Mouse (Mus musculus) left cerebral cortex, postnatal 14 days (tissue): ENCODE data around the gene Tnfaip3. TPM values are rescaled to one million over a fixed set of nuclear protein-coding genes. Genes with fewer than 3 reads are reported as not detected.
A peak's percentile ranks its signal among the peaks of the same experiment; 100 is the strongest.

Experiments
- DNase-seq, 2 experiments: peaks; one replicate each; pipeline ENCODE4 v3.0.0; 2021 to 2022; ENCODE audit warnings: low spot score in 2 of 2, mixed read lengths in 1 of 2
- intact Hi-C: fragments of 180-260 bp; cut with DNase I; formaldehyde crosslinking; loops from one replicate; pipeline ENCODE4 v1.15.1; 2025
- total RNA-seq, 2 experiments: library from RNA; stranded (reverse); gene quantifications; 2 replicates each; pipeline ENCODE4 v1.2.3; 2021

Gene Tnfaip3
- total RNA-seq, 2 experiments from 2014 or later, result 3.4 to 4.1 TPM

DNA sequence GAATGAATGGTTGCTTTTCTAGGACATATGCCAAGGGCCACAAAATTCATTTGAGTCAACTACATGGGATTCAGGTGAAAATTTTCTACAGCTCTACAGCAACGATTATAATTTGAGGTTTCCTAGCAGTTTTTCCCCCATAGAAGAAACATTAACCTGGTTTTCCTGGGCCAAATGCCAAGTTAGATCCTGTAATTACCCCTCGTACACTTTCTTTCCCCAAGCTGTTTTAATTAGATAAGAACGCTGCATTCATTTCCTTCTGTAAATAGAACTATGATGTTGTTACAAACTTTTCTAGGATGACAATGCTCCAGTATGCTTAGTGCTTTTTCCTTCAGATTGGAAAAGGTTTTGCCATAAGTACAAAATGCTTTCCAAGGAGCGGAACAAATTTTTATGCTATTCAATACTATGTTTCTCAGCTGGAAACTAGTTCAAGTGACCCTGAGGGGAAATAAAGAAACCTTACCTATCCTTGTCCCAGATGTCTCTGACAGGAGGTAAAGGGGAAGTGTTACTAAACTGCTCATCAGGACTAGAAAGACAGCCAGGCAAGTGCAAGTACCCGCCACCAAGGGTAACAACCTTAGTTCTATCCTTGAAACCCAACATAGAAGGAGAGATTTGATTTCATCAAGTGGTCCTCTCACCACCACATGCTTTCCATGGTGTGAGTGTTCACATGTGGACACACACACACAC, 8.3 kb upstream of the Tnfaip3 start:
- no peak for DNase-seq

GRCm38 (mm10) chr10:19022272-19022671, 6.8 kb upstream of the Tnfaip3 start:
- intact Hi-C loops, result no loop called here
- DNase-seq, result no peak

More for the DNA sequence above, 8.3 kb upstream of the Tnfaip3 start:
- intact Hi-C loops, result no loop called here

DNA sequence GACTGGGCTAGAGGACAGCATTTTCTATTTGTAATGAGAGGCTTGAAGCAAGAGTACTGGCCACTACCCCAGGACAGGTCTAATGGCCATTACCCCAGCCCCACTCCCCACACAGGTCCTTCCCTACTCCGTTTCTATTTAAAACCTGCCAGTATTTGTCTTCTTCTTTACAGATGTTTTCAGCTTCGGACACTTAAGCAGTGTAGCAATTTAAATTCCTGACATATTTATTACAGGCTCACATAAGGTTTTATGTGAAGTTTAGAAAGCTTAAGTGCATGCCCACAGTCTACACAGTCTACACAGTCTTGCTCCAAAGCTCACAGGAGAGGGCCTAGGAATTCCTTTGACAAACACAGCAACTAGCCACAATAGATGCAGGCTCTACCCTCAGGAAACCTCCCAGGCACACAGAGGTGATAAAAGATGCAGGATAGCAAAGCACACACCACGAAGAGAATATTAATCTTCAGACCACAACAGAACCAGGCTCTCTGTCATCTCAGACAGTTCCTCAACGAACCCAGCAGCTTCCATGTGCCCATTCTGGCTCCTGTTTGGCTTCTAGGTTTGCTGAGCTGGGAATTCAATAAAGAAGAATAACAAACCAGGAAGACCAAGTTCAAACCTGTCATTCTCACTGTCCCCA, 1.5 kb upstream of the Tnfaip3 start:
- intact Hi-C loops, result no loop called here
- no peak for DNase-seq

DNA sequence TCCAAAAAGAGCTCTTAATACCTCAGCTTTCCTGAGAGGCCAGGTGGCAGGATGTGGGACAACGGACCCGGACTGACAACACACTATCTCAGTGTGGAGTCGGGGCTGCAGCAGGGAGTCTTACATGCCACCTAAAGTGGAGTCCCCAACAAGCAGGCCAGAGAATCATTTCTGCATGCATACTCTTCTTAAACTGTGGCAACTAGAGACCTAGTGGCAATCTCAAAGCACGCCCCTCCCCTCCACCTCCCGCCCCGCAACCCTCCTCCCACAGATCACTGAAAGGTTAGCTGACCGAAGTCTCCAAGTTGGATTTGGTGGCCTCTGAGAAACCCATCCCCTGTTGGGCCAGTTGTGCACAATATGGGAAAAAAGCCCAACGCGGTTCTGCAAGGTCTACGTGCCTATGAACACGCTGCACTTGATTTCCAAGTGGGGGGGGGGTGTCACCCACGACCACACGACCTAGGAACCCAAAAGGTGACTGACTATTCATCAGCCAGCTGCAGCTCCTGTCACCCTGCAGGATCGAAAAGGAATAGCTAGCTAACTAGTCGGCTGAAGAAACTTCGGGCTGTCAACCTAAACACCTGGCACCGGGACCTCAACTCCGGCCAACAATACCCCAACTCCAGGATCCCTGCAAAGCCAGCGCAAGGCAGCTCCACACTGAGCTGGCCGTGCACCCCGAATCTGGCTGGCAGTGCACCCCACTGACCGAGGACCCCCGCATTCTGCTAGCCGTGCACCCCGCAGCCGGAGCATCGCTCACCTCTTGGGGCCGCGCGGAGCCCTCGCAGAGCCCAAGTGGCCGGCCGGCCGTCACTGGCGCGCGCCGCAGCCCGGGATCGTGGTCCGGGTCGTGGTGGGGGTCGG, 838 bp downstream of the Tnfaip3 start:
- peak in 1 of 2 experiments; percentile 11 for DNase-seq

DNA sequence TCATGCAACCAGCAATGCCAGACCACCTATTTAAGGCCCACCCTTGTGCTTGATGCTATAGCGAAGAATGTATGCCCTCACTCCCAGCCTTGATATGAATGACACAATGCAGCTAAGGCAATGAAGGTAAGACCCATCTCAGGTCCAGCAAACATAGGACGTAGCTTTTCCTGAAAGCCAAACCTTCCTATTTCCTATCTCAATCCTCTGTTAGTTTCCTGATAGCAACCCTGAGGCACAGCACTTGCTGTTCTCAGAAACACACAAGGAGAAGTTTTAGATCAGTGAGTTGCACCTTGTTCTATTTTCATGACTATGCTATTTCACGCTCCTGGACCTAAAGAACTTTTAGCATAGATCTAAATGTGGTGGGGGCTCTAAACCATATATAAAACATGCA, 2.1 kb downstream of the Tnfaip3 start:
- DNase-seq, result no peak
- intact Hi-C loops, result no loop called here

More for the DNA sequence above, 838 bp downstream of the Tnfaip3 start:
- intact Hi-C loops, result loop anchor here (1.0 kb wide), 1 partner anchor 172 kb away; no protein-coding TSS in a partner anchor

GRCm38 (mm10) chr10:19012616-19013015, 2.8 kb downstream of the Tnfaip3 start:
- intact Hi-C loops, result no loop called here

GRCm38 (mm10) chr10:19011832-19012440, 3.5 kb downstream of the Tnfaip3 start:
- no peak for DNase-seq
- intact Hi-C loops, result no loop called here

More at GRCm38 (mm10) chr10:19012616-19013015, 2.8 kb downstream of the Tnfaip3 start:
- DNase-seq, result no peak

- intact Hi-C loops, result no loop called here
These were observed 5.0 kb downstream of the Tnfaip3 start for GRCm38 (mm10) chr10:19010414-19010813.

DNA sequence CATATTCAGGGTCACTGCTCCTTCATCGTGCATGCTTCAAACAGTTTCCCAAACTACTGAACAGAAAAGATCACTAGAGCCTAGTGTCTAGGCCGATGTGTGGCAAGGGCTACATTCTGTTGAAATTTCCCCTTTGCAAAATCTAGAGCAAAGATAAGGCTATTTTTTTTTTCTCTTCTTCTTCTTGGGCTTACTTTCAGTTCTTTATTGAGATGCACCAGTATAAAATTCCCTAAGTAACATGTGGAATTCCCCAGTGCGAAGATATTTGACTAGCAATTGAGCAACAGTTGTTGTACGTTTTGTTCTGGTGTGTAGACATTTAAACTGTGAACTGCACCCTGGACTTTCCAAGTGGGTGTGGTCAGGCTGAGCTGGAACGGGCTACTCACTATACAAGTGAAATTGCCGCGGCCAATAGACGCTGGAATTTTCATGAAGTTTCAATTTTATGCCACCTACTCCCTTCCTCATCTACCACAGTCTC, 6.2 kb downstream of the Tnfaip3 start:
- intact Hi-C loops, result no loop called here
- DNase-seq, result no peak

More at GRCm38 (mm10) chr10:19010414-19010813, 5.0 kb downstream of the Tnfaip3 start:
- no peak for DNase-seq

DNA sequence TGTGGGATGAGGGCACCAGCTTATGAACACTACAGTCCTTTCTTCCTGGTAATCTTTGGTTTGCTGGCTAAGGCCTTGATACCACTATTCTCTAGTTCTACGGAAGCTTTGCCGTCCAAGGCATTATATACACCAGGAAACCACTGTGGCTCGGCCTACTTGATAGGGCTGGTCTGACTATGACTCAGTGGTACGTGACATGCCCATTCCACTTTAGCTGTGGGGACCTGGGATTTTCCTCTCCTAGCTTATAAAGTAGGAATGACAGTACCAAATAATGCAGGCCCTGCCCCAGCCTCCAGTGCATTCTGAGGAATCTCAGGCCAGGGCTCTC, 6.9 kb downstream of the Tnfaip3 start:
- intact Hi-C loops, result no loop called here
- DNase-seq, result no peak

- intact Hi-C loops, result no loop called here
- DNase-seq, result no peak
These were observed 7.4 kb downstream of the Tnfaip3 start for GRCm38 (mm10) chr10:19007897-19008606.

GRCm38 (mm10) chr10:19002091-19002785, 13.2 kb downstream of the Tnfaip3 start:
- intact Hi-C loops, result no loop called here
- DNase-seq, result peak; percentile 61 to 80

DNA sequence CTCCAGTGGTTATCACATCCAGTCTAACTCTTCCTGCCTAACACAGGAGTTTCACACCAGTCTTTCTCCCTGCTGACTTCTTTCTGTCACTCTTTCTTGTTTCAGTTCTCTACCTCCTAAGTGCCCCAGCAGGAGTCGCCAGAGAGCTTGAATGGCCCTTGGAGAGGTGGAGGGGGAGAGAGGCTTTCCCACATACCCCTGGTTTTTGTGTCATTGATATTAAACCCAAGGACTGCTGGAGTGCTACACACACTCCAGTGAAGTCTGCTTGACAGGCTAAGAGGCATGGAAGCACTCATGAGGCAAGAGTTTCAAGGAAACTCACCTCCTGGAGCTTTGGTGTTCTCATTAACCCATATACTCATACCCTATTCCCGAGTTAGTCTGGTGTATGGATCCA, 16.0 kb downstream of the Tnfaip3 start:
- DNase-seq, result no peak
- intact Hi-C loops, result no loop called here

DNA sequence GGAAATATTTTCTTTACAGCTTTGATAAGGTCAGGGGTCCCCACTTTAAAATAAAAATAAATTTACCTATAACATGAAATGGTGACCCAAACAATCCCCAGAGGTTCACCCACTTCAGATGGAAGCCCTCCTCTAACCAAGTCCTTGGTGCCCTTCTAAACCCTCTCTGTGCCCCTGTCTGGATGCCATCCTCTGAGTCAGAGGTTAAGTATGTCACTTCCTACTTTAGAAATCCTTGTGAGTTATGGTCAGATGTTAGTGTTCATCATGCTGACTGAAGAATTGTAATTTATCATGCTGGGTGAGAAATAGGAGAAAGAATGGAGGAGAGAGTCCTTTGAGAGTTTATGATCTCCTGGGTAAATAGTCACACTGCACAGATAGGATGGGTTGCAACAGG, 19.1 kb downstream of the Tnfaip3 start:
- intact Hi-C loops, result no loop called here
- no peak for DNase-seq

DNA sequence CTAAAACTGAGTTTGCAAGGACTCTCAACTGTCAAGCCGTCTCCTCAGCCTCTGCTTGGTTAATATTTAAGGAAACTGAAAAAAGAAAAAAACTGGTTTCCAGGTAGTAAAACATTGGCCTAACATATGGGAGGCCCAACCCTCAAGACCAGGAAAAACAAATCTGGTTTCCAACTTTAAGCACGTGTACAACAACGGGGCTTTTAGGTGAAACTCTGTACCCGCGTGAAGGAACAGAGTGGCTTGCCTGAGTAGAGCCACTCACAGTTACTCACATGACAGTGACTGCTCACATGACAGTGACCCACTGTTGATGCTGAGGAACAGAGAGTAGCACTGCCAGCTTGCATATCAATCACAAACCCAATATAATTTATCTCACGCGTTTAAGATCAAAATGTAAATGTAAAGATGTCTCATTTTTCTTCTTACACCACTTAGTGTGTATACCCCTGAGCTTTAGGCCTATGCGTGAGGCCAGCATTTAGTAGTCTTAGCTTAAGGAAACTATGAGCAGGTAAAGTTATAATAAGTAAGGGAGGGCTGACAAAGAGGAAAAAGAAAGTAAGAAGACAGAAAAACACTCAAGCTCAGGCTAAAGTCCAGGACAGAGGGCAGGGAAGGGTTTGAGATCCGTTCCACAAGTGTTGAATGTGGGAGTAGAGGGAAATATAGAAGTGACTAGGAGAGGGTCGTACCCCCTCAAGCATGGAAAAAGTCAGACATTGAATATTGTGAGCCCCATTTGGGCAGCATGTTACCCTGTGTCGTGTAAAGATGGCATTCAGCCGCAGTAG, 19.8 kb downstream of the Tnfaip3 start:
- DNase-seq, result no peak
- intact Hi-C loops, result no loop called here

DNA sequence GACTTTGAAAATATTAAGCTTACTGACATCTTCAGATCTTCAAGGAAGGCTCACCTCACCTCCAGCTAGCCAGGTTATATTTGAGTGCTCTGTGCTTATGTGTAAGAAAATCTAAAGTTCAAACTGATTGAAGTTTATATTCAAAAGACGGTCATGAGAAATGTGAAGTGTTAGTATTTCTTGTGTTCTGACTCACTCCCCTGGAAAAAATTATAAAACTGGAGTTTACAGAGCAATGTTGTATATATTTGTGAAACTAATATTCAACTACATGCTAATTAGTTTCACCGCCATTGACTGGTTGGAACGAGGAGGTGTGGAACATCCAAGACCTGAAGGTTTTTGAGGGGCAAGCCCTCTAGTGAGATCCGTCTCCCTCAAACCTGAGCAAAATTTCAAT, 22.5 kb downstream of the Tnfaip3 start:
- intact Hi-C loops, result no loop called here

DNA sequence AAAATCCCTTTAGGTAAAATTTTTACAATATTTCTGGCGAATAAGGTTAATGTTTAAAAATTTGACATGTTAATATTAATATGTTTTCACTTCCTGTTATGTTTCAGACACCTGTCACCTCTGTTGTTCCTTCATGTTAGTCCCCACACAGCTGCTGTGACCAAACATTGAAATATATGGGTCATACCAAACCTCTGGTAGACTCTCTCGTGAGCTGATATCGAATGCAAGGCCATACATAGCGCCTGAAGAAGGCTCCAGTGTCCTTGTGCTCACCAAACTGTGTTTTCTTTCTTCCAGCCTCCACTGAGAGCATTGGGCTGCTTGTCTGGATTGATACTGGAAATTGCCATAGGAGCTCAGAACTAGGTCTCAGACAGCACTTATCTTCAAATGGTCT, 24.4 kb downstream of the Tnfaip3 start:
- DNase-seq, result no peak
- intact Hi-C loops, result no loop called here

More for the DNA sequence above, 22.5 kb downstream of the Tnfaip3 start:
- no peak for DNase-seq

- DNase-seq, result no peak
- intact Hi-C loops, result no loop called here
These were observed 27.6 kb downstream of the Tnfaip3 start for GRCm38 (mm10) chr10:18987907-18988199.
